Mouse (Mus musculus) induced T-regulatory cell, adult 2 months (primary cell): ENCODE data around the gene Ranbp17.

ENCODE experiments used
- DNase-seq: peaks from one replicate; pipeline ENCODE4 v3.0.0-alpha.2; 2012; ENCODE audit warnings: low read depth

Ranbp17 gene

GRCm38 (mm10) chr11:33234134-33234533 is 279.4 kb downstream of the Ranbp17 start:
- DNase-seq, result no peak

GRCm38 (mm10) chr11:33232056-33232455 is 281.5 kb downstream of the Ranbp17 start:
- DNase-seq, result no peak

GRCm38 (mm10) chr11:33228186-33228585 is 285.4 kb downstream of the Ranbp17 start:
- no peak for DNase-seq

GRCm38 (mm10) chr11:33226516-33226915 is 287.0 kb downstream of the Ranbp17 start:
- no peak for DNase-seq

- no peak for DNase-seq
Observed at GRCm38 (mm10) chr11:33221566-33222365, 291.8 kb downstream of the Ranbp17 start.

- no peak for DNase-seq
Observed at GRCm38 (mm10) chr11:33220763-33221162, 292.8 kb downstream of the Ranbp17 start.

GRCm38 (mm10) chr11:33217384-33218079 is 296.0 kb downstream of the Ranbp17 start:
- no peak for DNase-seq

GRCm38 (mm10) chr11:33207411-33207810 is 306.1 kb downstream of the Ranbp17 start:
- DNase-seq, result no peak

GRCm38 (mm10) chr11:33204966-33205365 is 308.6 kb downstream of the Ranbp17 start:
- DNase-seq, result no peak

- peak; percentile 5 for DNase-seq
Observed at GRCm38 (mm10) chr11:33204329-33204705, 309.2 kb downstream of the Ranbp17 start.

- DNase-seq, result peak; percentile 18
Observed at GRCm38 (mm10) chr11:33203383-33204328, 309.9 kb downstream of the Ranbp17 start, which contains the start of gene Tlx3. Gene Tlx3 (minus strand): TSS chr11:33203589.

GRCm38 (mm10) chr11:33202972-33203371 is 310.6 kb downstream of the Ranbp17 start:
- no peak for DNase-seq

GRCm38 (mm10) chr11:33202296-33202695 is 311.2 kb downstream of the Ranbp17 start:
- peak; percentile 6 for DNase-seq

- DNase-seq, result no peak
Observed at GRCm38 (mm10) chr11:33201626-33202010, 311.9 kb downstream of the Ranbp17 start.

GRCm38 (mm10) chr11:33200764-33201625 is 312.6 kb downstream of the Ranbp17 start:
- DNase-seq, result peak; percentile 28

GRCm38 (mm10) chr11:33199906-33200763 is 313.4 kb downstream of the Ranbp17 start:
- no peak for DNase-seq

GRCm38 (mm10) chr11:33199117-33199514 is 314.4 kb downstream of the Ranbp17 start:
- DNase-seq, result peak; percentile 5

GRCm38 (mm10) chr11:33198351-33199116 is 315.0 kb downstream of the Ranbp17 start:
- DNase-seq, result no peak

- no peak for DNase-seq
Observed at GRCm38 (mm10) chr11:33197673-33198072, 315.9 kb downstream of the Ranbp17 start.
